Comparison of ENCODE assay signal across 9 mouse cellular contexts in the genomic region with DNA sequence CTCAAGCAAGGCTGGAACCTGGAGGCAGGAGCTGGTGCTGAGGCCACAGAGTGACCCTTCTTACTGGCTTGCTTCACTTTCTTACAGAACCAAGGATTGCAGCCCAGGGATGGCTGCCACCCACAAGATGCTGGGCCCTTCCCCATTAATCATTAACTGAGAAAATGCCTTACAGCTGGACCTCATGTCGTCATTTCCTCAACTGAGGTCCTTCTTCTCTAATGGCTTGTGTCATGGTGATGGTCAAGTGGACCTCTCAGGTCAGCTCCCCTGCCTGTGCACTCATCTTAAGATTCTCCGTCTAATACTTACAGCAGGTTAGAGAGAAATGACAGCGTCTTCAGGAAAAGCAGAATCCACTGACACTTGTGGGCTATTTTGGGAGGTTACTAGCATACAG. TPM values are rescaled to one million over a fixed set of nuclear protein-coding genes. Genes with fewer than 3 reads are reported as not detected.
A peak's percentile ranks its signal among the peaks of the same experiment; 100 is the strongest.
DNase-seq lines count a peak whose midpoint lies in the region; ATAC-seq and TF ChIP-seq lines count a peak whose summit lies in the region.
"Had no signal": no experiment of that assay in that cellular context is flagged by ENCODE, and none has a peak within 500 bp of the region (broad histone marks: within the 10 kb centered on the region; RNA-seq: fewer than 3 reads in every experiment).

No protein-coding gene starts in this region.

- TF ChIP-seq CTCF in bone marrow macrophage, adult 2 months (IDR thresholded peaks at IDR 0.05; ENCODE audit: low read depth, low read length) = no peak
- no peak for TF ChIP-seq CTCF in hindbrain, postnatal 0 days (IDR thresholded peaks at IDR 0.05; ENCODE audit: low read depth)

- no peaks in the 10 kb centered on the region for H3K9me3 ChIP-seq in heart, embryonic 16.5 days (replicated peaks; ENCODE audit: control insufficient read depth, low read length)
- H3K9me3 ChIP-seq in hindbrain, postnatal 0 days (ENCODE audit: low read length) = no peaks in the 10 kb centered on the region
- no peaks in the 10 kb centered on the region for H3K9me3 ChIP-seq in midbrain, embryonic 13.5 days

- WGBS in heart, embryonic 16.5 days = 29% methylated on average over 3 of the region's 3 CpGs
- WGBS in hindbrain, postnatal 0 days = 30% methylated on average over 3 of the region's 3 CpGs
- WGBS in midbrain, embryonic 13.5 days = 40% methylated on average over 3 of the region's 3 CpGs

- peak overlapping the region; percentile 64 for H3K4me3 ChIP-seq in heart, embryonic 16.5 days (ENCODE audit: low read length)
- peak overlapping the region; percentile 66 for H3K4me3 ChIP-seq in bone marrow macrophage, adult 2 months (ENCODE audit: insufficient read depth, low read length)
- H3K4me3 ChIP-seq in hindbrain, postnatal 0 days (ENCODE audit: low read length) = peak overlapping the region; percentile 48
- H3K4me3 ChIP-seq in midbrain, embryonic 13.5 days (replicated peaks) = peak overlapping the region; percentile 52

- peaks cover 23% of the 10 kb centered on the region for H3K36me3 ChIP-seq in heart, embryonic 16.5 days (ENCODE audit: control insufficient read depth, insufficient read depth)
- no peaks in the 10 kb centered on the region; the same call in 1 of the 2 replicates for H3K36me3 ChIP-seq in hindbrain, postnatal 0 days (ENCODE audit: insufficient read depth, low read length)
- peaks cover 12% of the 10 kb centered on the region for H3K36me3 ChIP-seq in midbrain, embryonic 13.5 days

- DNase-seq in heart, postnatal 14 days = no peak
- DNase-seq in hindbrain, postnatal 0 days (ENCODE audit: low spot score) = no peak
- no peak for DNase-seq in layer of hippocampus, adult 8-10 months (ENCODE audit: low spot score in 2 of 2)
- DNase-seq in frontal cortex, postnatal 10 days (ENCODE audit: low spot score in 2 of 2) = no peak
- no peak for DNase-seq in lung, adult 18-20 months

- no peak overlapping the region for H3K27ac ChIP-seq in heart, embryonic 16.5 days (ENCODE audit: low read length)
- no peak overlapping the region for H3K27ac ChIP-seq in bone marrow macrophage, adult 2 months (ENCODE audit: insufficient read depth, low read depth, low read length)
- no peak overlapping the region for H3K27ac ChIP-seq in hindbrain, postnatal 0 days
- H3K27ac ChIP-seq in midbrain, embryonic 13.5 days = no peak overlapping the region

- intact Hi-C loops in heart, postnatal 14 days (cut with DNase I) = loop anchor here (5.0 kb wide), 2 partner anchors 55 to 110 kb away; no protein-coding TSS in a partner anchor

- no peaks in the 10 kb centered on the region for H3K27me3 ChIP-seq in heart, embryonic 16.5 days (ENCODE audit: control insufficient read depth, insufficient read depth, low read length)
- no peaks in the 10 kb centered on the region for H3K27me3 ChIP-seq in hindbrain, postnatal 0 days (ENCODE audit: insufficient read depth, low read length)
- H3K27me3 ChIP-seq in midbrain, embryonic 13.5 days = no peaks in the 10 kb centered on the region
- H3K27me3 ChIP-seq: Patski had no signal

- peak overlapping the region; percentile 69 for H3K4me2 ChIP-seq in heart, embryonic 16.5 days (ENCODE audit: low read depth, low read length)
- peak overlapping the region; percentile 73 for H3K4me2 ChIP-seq in hindbrain, postnatal 0 days (ENCODE audit: low read depth, low read length)
- peak overlapping the region; percentile 64 for H3K4me2 ChIP-seq in midbrain, embryonic 13.5 days (replicated peaks)

- peaks cover 11% of the 10 kb centered on the region for H3K4me1 ChIP-seq in heart, embryonic 16.5 days (ENCODE audit: control insufficient read depth, insufficient read depth, low read length)
- H3K4me1 ChIP-seq in bone marrow macrophage, adult 2 months (ENCODE audit: control insufficient read depth, insufficient read depth, low read length) = peaks cover 9% of the 10 kb centered on the region
- no peaks in the 10 kb centered on the region for H3K4me1 ChIP-seq in hindbrain, postnatal 0 days (ENCODE audit: insufficient read depth, low read length)
- H3K4me1 ChIP-seq in midbrain, embryonic 13.5 days (replicated peaks) = peaks cover 16% of the 10 kb centered on the region

- no peak for TF ChIP-seq POLR2A in bone marrow macrophage, adult 2 months (IDR thresholded peaks at IDR 0.05; ENCODE audit: borderline replicate concordance, low read depth, low read length)

- no peak for ATAC-seq in heart, embryonic 16.5 days (replicated peaks; ENCODE audit: extremely low read depth, insufficient read depth, low FRiP score)
- no peak for ATAC-seq in hindbrain, postnatal 0 days
- ATAC-seq in midbrain, embryonic 13.5 days = 0 out of 2 replicates have a peak, but pooled peaks have one; percentile 18

- peak overlapping the region; percentile 68 for H3K9ac ChIP-seq in heart, embryonic 16.5 days (ENCODE audit: low read length)
- H3K9ac ChIP-seq in hindbrain, postnatal 0 days (replicated peaks; ENCODE audit: low read length) = no peak overlapping the region
- 0 out of 2 replicates have a peak overlapping the region, but pooled peaks have one; percentile 24 for H3K9ac ChIP-seq in midbrain, embryonic 13.5 days (replicated peaks)

RNA-seq across cellular contexts. Expression of a gene that starts 0.9 kb away (rescaled TPM):
- polyA plus RNA-seq in heart, embryonic 16.5 days (2015; fragmentation: Nextera tagmentation; extraction: Ambion mirVana) = 32.7 and 35.1 TPM in 2 replicates
- 1 to 10 TPM; 2.4 to 6.8 TPM for total RNA-seq in heart, postnatal 14 days (2021)
- 17.0 and 22.7 TPM in 2 replicates for polyA plus RNA-seq in bone marrow macrophage, adult 2 months (2012; ENCODE audit: insufficient read depth, insufficient read length, missing spikeins)
- 6.3 and 10.0 TPM in 2 replicates for total RNA-seq in hindbrain, postnatal 0 days (2014; rRNA removed)
- polyA plus RNA-seq in hindbrain, postnatal 0 days (2015; fragmentation: Nextera tagmentation; extraction: Ambion mirVana) = 5.5 and 6.5 TPM in 2 replicates
- 20.1 and 21.1 TPM in 2 replicates for polyA plus RNA-seq in midbrain, embryonic 13.5 days (2015; fragmentation: Nextera tagmentation; extraction: Ambion mirVana)
- 1 to 10 TPM in 1 of 4 experiments, under 1 TPM in 2, not detected in 1; 0.52 to 1.4 (median 0.70) TPM for total RNA-seq in layer of hippocampus, adult 8-10 months (2022)

RNA-seq across cellular contexts. Expression of a gene that starts 32.9 kb away (rescaled TPM):
- 16.7 and 20.0 TPM in 2 replicates for polyA plus RNA-seq in heart, embryonic 16.5 days (2015; fragmentation: Nextera tagmentation; extraction: Ambion mirVana)
- 10 to 100 TPM; 15.1 to 16.2 TPM for total RNA-seq in heart, postnatal 14 days (2021)
- 15.3 and 17.6 TPM in 2 replicates for polyA plus RNA-seq in bone marrow macrophage, adult 2 months (2012; ENCODE audit: insufficient read depth, insufficient read length, missing spikeins)
- total RNA-seq in hindbrain, postnatal 0 days (2014; rRNA removed) = 20.6 and 62.0 TPM in 2 replicates
- polyA plus RNA-seq in hindbrain, postnatal 0 days (2015; fragmentation: Nextera tagmentation; extraction: Ambion mirVana) = 39.7 and 41.0 TPM in 2 replicates
- 24.9 and 26.6 TPM in 2 replicates for polyA plus RNA-seq in midbrain, embryonic 13.5 days (2015; fragmentation: Nextera tagmentation; extraction: Ambion mirVana)
- 10 to 100 TPM; 79.4 to 98.3 (median 87.4) TPM for total RNA-seq in layer of hippocampus, adult 8-10 months (2022)

RNA-seq across cellular contexts. Expression of a gene that starts 49.8 kb away (rescaled TPM):
- 15.4 and 18.8 TPM in 2 replicates for polyA plus RNA-seq in heart, embryonic 16.5 days (2015; fragmentation: Nextera tagmentation; extraction: Ambion mirVana)
- total RNA-seq in heart, postnatal 14 days (2021) = 1 to 10 TPM; 4.8 to 5.8 TPM
- polyA plus RNA-seq in bone marrow macrophage, adult 2 months (2012; ENCODE audit: insufficient read depth, insufficient read length, missing spikeins) = 4,409 and 4,976 TPM in 2 replicates
- total RNA-seq in hindbrain, postnatal 0 days (2014; rRNA removed) = 2.1 and 9.1 TPM in 2 replicates
- 6.6 and 8.2 TPM in 2 replicates for polyA plus RNA-seq in hindbrain, postnatal 0 days (2015; fragmentation: Nextera tagmentation; extraction: Ambion mirVana)
- polyA plus RNA-seq in midbrain, embryonic 13.5 days (2015; fragmentation: Nextera tagmentation; extraction: Ambion mirVana) = 0.54 and 1.2 TPM in 2 replicates
- total RNA-seq in layer of hippocampus, adult 8-10 months (2022) = 1 to 10 TPM in 2 of 4 experiments, under 1 TPM in 1, not detected in 1; 0.79 to 2.8 (median 2.6) TPM

Comparison
In these comparisons a context has a peak if more than half of its experiments do, and no peak if none do; other contexts are left out.
1. RNA of a gene that starts 49.8 kb away (polyA plus RNA-seq): 4,409 to 4,976 TPM in bone marrow macrophage, adult 2 months; 15.4 to 18.8 TPM in heart, embryonic 16.5 days, 6.6 to 8.2 TPM in hindbrain, postnatal 0 days and 0.54 to 1.2 TPM in midbrain, embryonic 13.5 days; every median in the first group is over 100 times any median in the second.
2. Peak in every context shown above with its lines, with median percentiles within 50 percentile points of each other: H3K4me2 ChIP-seq and H3K4me3 ChIP-seq.